Mouse (Mus musculus) olfactory bulb, adult 2 months (tissue): Measurements from ENCODE around the gene Snrpg. TPM values are rescaled to one million over a fixed set of nuclear protein-coding genes. Genes with fewer than 3 reads are reported as not detected.
A peak's percentile ranks its signal among the peaks of the same experiment; 100 is the strongest.

ENCODE experiments used
- H3K27ac ChIP-seq: fragments of 200-500 bp; 2 replicates; pipeline ENCODE4 v1.5.1; 2012; ENCODE audit warnings: low read depth, low read length; ENCODE audit not compliant: insufficient read depth
- H3K4me1 ChIP-seq: fragments of 200-500 bp; 2 replicates; pipeline ENCODE4 v1.6.1; 2012; ENCODE audit warnings: low read length; ENCODE audit not compliant: control insufficient read depth, insufficient read depth
- H3K4me3 ChIP-seq: fragments of 200-500 bp; 2 replicates; pipeline ENCODE4 v1.5.1; 2012; ENCODE audit warnings: mild to moderate bottlenecking, low read depth, low read length, moderate library complexity; ENCODE audit not compliant: insufficient read depth
- CTCF ChIP-seq: fragments of 200-500 bp; IDR thresholded peaks from 2 replicates; pipeline ENCODE4 v1.5.1; 2012; ENCODE audit warnings: low read depth, mild to moderate bottlenecking, low read length, moderate library complexity; ENCODE audit not compliant: insufficient read depth
- POLR2A ChIP-seq: fragments of 200-500 bp; IDR thresholded peaks from 2 replicates; pipeline ENCODE4 v1.6.1; 2012; ENCODE audit warnings: mild to moderate bottlenecking, low read depth, low read length, moderate library complexity; ENCODE audit not compliant: insufficient read depth
- WGBS: fragments of 180-500 bp; shearing (Covaris S2); methylation state at CpG from one replicate; pipeline ENCODE4 v1.1.7; 2018; 5-methylcytosine and 5-hydroxymethylcytosine counted together
- polyA plus RNA-seq: library from polyadenylated mRNA; stranded (reverse); fragments of >200 nt; gene quantifications from 2 replicates; pipeline ENCODE4 v1.2.4, GENCODE M21; 2012; ENCODE audit warnings: low replicate concordance; ENCODE audit not compliant: missing spikeins, insufficient read depth, insufficient read length

Snrpg gene
- polyA plus RNA-seq, result not detected in 2 replicates

GRCm38 (mm10) chr6:86370764-86371339 lies at the start of gene Snrpg:
Gene Snrpg, plus strand, starts transcription at chr6:86371304.
- H3K4me1 ChIP-seq, result peaks cover 6% of the 10 kb centered on the region
- WGBS, result 8% methylated on average over 15 of the region's 15 CpGs
- TF ChIP-seq POLR2A (no peak), CTCF (no peak)
- H3K27ac ChIP-seq, result peak within 1 kb of the TSS; percentile 70
- peak within 1 kb of the TSS; percentile 79 for H3K4me3 ChIP-seq

- no peak for TF ChIP-seq CTCF
- no peak for TF ChIP-seq POLR2A
- 69% methylated on average over 5 of the region's 5 CpGs for WGBS
- Histone ChIP-seq H3K27ac (no peak overlapping the region), H3K4me3 (no peak overlapping the region), H3K4me1 (peaks cover 9% of the 10 kb centered on the region)
Observed at GRCm38 (mm10) chr6:86322031-86322563, 49.0 kb upstream of the Snrpg start.

- 89% methylated on average over 9 of the region's 9 CpGs for WGBS
- Histone ChIP-seq H3K4me1 (peaks cover 9% of the 10 kb centered on the region), H3K4me3 (no peak overlapping the region), H3K27ac (no peak overlapping the region)
- TF ChIP-seq CTCF, result no peak
- no peak for TF ChIP-seq POLR2A
Observed at GRCm38 (mm10) chr6:86322991-86323390, 48.1 kb upstream of the Snrpg start.

- Histone ChIP-seq H3K4me3 (no peak overlapping the region), H3K27ac (no peak overlapping the region), H3K4me1 (peaks cover 6% of the 10 kb centered on the region; the same call in 1 of the 2 replicates)
- no peak for TF ChIP-seq POLR2A
- no peak for TF ChIP-seq CTCF
- WGBS, result 57% methylated on average over 3 of the region's 3 CpGs
Observed at GRCm38 (mm10) chr6:86324400-86324799, 46.7 kb upstream of the Snrpg start.

- peaks cover 6% of the 10 kb centered on the region; the same call in 1 of the 2 replicates for H3K4me1 ChIP-seq
- H3K4me3 ChIP-seq, result no peak overlapping the region
- TF ChIP-seq POLR2A, result no peak
- TF ChIP-seq CTCF, result no peak
- H3K27ac ChIP-seq, result no peak overlapping the region
- 80% methylated on average over 5 of the region's 5 CpGs for WGBS
Observed at GRCm38 (mm10) chr6:86325646-86326045, 45.5 kb upstream of the Snrpg start.

- no peak overlapping the region for H3K27ac ChIP-seq
- peaks cover 6% of the 10 kb centered on the region; the same call in 1 of the 2 replicates for H3K4me1 ChIP-seq
- WGBS, result 96% methylated on average over 18 of the region's 18 CpGs
- H3K4me3 ChIP-seq, result no peak overlapping the region
- TF ChIP-seq POLR2A (no peak), CTCF (no peak)
Observed at GRCm38 (mm10) chr6:86326866-86327265, 44.2 kb upstream of the Snrpg start.

- peaks cover 6% of the 10 kb centered on the region; the same call in 1 of the 2 replicates for H3K4me1 ChIP-seq
- WGBS, result 54% methylated on average over 3 of the region's 3 CpGs
- H3K4me3 ChIP-seq, result no peak overlapping the region
- no peak for TF ChIP-seq CTCF
- TF ChIP-seq POLR2A, result no peak
- H3K27ac ChIP-seq, result no peak overlapping the region
Observed at GRCm38 (mm10) chr6:86328369-86328768, 42.7 kb upstream of the Snrpg start.

- no peak overlapping the region for H3K27ac ChIP-seq
- no peak overlapping the region for H3K4me3 ChIP-seq
- no peaks in the 10 kb centered on the region for H3K4me1 ChIP-seq
- TF ChIP-seq POLR2A, result no peak
- TF ChIP-seq CTCF, result no peak
- WGBS, result 97% methylated on average over 6 of the region's 6 CpGs
Observed at GRCm38 (mm10) chr6:86329943-86330342, 41.2 kb upstream of the Snrpg start.

GRCm38 (mm10) chr6:86335121-86335849 lies 35.8 kb upstream of the Snrpg start:
- Histone ChIP-seq H3K4me1 (no peaks in the 10 kb centered on the region), H3K27ac (no peak overlapping the region), H3K4me3 (no peak overlapping the region)
- TF ChIP-seq POLR2A, result no peak
- no peak for TF ChIP-seq CTCF
- WGBS, result 41% methylated on average over 11 of the region's 11 CpGs
